Mouse (Mus musculus) right cerebral cortex, postnatal 25 days (tissue): ENCODE results near the gene Ptrhd1.
A peak's percentile ranks its signal among the peaks of the same experiment; 100 is the strongest.
"Not testable (repeated sequence)": the region's sequence is repeated elsewhere in the genome, so short reads cannot be mapped to it uniquely, and the experiment has no call there.

Experiments
- DNase-seq: peaks from one replicate; pipeline ENCODE4 v3.0.0; 2022

Gene Ptrhd1

DNA sequence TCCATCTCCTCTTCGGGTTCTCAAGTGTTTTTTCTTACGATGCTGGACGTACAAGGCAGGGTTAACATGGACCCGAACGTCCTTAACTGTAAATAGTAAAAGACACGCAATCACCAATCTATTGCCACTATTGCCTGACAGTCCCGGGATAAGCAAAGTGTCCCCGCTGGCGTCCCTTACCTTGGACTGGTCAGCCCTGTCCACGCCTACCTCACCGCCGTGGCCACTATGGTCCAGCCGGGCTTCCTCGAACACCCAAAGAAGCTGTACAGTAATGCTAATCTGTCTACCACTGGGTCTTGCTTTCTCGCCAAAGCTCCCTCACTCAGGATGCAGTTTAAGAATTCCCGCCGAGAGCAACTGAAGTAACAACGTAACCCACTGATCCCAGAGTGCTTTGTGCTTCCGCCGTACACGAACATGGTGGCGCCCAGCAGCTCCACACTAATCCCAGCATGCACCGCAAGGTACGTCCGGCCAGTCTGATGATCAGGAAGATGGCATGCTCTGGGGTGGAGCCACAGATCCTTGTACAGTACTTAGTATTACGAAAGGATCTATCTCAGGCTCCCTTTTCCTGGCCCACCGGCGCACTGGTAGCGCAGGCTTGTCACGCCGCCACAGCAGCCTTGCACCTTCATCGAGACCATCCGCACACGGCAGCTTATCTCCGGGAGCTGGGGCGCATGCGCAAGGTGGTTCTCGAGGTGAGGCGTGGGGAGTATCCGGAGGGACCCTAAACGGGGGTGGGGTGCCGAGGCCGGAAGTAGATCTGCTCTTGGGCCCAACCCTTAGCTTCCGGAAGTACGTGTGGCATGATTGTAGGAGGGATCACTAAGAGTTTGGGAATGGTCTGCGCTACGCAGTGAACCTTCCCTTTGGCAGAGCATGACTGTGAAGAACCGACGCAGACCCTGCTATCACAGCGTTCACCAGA lies at the start of gene Ptrhd1, which contains the start of gene Cenpo:
TSS of gene Ptrhd1 (plus strand) at position 456 of the 937 bp plus-strand sequence.
TSS of gene Cenpo (minus strand) at position 723 of the 937 bp plus-strand sequence.
- DNase-seq = peak; percentile 96

DNA sequence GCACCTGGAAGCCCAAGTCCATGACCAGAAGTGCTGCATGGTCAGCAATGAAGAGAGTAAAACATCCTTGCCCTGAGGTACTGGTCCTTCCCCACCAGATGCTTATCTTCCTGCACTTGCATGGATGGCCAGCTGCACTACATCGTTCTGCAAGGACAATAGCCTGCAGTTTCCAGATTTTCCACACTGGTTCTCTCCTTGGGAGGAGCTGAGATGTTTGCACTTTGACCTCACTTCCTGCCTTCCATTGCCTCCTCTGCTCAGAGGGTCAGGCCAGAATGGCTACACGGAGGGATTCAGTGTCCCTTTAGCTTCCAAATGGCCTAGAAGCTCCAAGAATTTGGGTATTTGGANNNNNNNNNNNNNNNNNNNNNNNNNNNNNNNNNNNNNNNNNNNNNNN lies 49.2 kb upstream of the Ptrhd1 start:
- no peak for DNase-seq

DNA sequence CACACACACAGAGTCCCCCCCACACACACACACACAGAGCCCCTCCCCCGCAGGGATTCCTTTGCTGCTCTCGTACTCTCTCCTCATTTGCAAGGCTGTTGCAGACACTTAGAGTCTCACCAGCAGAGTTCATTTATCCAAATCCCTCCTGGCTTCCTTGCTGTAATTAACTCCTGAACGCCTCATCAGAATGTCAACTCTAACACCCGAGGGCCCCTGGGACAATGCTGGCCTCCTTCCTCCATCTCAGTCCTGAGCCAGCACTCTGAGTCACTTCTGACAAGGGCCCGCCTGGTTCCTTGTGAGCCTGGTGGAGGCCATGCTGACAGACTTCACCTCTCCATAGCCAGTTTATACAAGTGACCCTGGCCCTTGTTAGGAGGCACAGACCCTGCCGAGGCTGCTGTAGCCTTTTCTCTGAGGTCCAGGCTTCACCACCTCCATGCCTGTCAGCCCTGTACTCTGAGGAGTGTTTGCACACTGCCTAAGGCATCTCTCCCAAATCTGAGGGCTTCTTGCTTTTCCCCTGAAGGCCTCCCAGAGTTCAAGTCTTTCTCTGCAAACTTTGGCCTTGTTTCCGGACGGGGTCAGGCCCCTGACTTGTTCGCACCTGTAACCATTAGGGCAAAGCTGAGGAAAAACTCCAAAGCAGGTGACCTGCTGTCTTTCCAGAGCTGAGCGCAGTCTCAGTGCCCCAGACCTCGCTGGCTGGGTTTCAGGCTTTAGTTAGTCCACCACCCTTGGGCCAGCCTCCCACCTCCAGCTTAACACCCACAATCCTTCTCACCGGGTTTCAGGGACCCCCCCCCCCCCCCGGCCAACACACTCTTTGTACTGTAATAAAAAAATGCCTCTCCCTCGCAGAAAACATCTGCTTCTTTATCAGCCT lies 45.4 kb upstream of the Ptrhd1 start:
- DNase-seq = no peak

DNA sequence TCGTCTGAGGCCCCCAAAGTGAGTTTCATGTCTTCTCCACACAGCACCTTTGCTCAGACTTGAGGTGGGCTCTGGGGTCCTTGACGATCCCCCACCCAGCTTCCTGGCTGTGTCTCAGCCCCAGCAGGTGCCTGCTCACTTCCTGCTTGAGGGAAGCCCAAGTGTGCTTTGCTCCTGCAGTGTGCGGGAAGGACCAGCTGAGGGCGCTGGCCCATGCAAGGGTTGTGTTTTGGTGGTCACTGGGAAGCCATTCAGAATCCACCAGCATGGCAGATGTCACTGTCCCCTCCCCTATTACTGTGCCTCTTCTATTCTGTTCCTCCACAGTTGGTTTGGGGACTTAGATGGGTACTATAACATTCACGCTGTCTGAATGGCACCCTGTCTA lies 44.8 kb upstream of the Ptrhd1 start:
- no peak for DNase-seq

DNA sequence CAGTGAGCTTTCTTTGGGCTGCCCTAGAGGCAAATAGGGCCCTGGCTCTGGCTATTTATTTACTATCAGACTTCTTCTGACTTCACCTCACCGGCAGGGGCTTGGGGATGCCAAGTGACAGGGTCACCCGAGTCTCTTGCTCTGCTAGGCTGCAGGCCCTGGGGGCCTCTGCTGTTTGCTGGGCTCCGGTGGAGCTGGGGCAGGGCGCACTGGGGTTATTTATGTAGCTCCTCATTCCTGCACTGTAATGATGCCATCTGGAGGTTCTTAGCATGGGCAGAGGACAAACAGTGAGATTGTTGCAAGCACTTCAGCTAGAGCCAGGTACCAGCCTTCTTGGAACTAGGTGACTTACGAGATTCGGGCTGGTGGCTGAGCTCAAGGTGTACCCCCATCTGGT lies 41.3 kb upstream of the Ptrhd1 start:
- no peak for DNase-seq

DNA sequence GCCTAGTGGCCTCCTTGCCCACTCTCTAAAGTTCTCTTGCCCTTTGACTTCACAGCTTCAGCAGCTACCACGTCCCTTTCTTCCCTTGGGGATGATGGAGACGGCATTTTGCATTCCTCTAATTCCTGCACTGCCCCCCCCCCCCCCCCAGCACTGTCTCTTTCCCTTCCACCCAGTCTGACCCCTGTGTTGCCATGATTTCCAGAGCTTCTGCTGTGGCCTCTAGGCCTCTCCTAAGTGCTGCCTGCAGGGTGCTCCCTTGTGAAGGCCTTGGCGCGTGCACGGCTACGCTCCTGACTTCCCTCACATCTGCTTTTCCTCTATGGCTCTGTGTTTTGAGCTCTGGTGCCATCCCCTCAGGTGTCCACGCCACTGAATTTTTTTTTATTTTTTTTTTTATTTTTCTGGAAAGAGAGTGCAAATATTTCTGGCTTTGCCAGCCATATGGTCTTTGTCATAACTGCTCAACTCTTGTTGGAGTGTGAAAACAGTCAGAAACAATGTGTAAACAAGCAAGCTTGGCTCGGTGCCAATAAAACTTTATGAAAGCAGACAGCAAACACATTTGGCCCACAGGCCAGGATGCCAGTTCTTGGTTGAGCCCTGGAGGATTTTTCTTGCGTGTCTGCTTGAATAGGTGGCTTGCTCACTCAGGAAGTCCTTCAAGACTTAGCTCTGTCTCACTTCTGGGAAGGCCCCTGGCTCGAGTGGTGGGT lies 40.6 kb upstream of the Ptrhd1 start:
- DNase-seq = no peak

DNA sequence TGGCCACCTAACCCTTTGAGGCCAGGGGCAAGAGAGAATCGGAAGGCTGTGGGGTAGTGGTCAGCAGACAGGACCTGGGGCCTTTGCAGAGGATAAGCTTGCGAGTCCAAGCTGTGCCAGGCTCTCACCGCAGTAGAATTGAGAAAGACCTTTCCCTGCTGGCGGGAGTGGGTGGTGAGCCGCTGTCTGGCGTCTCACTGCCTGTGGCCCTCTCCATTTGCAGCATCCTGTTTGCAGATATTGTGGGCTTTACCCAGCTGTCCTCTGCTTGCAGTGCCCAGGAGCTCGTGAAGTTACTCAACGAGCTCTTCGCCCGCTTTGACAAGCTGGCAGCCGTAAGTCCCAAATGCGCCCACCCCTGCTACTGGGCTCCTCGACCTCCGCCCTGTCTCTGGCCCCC lies 39.2 kb upstream of the Ptrhd1 start:
- peak; percentile 53 for DNase-seq

DNA sequence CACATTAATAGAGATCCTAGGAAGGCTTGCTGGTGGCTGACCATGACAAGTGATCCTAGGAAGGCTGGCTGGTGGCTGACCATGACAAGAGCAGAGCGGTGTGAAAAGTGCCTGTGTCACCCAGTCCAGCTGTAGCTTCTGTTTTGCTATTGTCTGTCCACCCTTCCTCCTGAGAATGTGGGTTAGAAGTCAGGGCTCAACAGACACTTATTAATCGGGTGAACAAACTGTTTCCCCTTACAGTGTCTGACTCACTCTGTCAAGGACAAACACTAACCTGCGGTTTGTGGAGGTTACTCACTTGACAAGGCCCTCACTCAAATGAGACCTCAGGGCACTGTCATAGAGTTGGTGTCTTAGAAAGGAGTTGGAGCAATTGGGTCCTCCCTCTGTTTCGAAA lies 35.1 kb upstream of the Ptrhd1 start:
- DNase-seq = no peak

DNA sequence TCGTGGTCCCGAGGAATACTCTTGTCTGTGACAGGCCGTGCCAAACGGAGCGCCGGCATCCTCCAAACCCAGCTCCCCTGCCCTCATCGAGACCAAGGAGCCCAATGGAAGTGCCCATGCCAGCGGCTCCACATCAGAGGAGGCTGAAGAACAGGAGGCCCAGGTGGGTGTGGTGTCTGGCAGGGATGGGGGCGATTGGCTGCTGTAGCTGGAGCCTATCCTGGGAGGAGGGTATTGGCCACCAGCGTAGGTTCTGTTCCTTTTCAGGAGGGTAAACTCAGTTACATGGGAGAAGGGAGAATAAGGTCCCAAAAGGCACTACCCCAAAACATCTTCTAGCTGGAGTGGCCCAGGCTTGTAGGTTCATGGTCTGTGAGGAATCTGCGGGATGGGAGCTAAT lies 34.6 kb upstream of the Ptrhd1 start:
- DNase-seq = no peak

DNA sequence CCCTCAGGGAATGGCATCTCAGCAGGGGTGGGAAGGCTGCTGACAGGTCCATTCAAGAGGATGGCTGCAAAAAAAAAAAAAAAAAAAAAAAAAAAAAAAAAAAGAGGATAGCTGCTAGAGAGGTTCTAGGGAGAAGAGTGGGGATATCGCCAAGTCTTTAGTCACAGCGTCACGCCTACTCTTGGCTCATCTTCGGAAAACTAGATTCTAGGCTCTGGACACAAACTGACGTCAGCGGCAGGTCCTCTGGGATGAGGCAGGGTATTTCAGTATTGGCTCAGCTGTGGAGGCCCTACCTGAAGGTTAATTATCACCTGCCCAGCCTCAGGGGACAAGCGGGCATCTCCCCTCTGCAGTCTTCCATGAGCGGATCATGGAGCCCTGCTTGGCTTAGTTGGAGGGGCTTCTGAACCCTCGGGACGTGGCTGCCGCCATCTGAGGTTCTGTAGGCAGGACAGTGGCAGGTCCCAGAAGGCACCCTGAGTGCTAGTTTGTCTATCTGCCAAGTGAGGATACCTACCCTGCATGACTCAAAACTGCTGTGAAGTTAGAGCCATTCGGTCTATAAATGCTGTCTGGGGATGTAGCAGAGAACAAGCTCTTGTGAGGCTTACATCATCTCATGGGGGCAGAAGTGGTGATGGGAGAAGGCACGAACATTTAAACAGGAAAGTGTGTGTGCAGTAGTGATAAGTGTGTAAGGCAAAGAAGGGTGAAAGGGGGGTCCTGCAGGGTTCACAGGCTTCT lies 32.2 kb upstream of the Ptrhd1 start:
- DNase-seq = peak; percentile 73

DNA sequence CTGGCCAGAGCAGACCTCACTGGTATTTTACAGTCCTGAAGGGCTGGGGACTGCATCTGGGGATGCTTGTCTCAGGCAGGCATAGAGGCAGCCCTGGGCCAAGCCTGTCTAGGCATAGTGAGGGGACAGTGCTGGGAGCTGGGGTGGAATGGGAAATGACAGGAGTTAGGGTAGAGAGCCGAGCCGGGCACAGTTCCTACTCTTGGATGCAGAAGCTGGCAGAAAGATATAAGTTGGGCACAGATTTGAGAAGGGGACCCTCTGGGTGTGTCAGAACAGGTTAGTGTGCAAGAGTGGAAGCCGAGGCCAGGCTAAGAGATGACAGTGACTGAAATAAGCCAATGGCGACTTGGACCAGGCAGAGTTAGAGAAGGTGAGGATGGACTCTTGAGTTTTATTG lies 31.6 kb upstream of the Ptrhd1 start:
- DNase-seq = no peak

DNA sequence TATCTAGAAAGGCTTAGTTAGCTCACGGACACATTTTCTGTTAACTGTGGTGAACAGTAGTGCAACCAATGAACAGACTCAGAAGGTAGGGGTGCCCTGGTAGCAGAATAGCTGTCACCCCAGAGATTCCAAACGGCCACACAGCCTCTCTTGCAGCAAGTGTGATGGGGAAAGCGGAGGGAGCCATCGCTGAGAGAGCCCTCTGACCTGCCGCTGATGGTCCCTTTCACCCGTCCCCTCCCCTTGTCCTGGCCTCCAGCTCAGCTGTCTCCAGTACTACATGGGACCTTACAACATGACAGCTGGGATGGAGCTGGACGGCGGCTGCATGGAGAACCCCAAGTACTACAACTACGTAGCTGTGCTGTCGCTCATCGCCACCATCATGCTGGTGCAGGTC lies 27.7 kb upstream of the Ptrhd1 start:
- DNase-seq = no peak

DNA sequence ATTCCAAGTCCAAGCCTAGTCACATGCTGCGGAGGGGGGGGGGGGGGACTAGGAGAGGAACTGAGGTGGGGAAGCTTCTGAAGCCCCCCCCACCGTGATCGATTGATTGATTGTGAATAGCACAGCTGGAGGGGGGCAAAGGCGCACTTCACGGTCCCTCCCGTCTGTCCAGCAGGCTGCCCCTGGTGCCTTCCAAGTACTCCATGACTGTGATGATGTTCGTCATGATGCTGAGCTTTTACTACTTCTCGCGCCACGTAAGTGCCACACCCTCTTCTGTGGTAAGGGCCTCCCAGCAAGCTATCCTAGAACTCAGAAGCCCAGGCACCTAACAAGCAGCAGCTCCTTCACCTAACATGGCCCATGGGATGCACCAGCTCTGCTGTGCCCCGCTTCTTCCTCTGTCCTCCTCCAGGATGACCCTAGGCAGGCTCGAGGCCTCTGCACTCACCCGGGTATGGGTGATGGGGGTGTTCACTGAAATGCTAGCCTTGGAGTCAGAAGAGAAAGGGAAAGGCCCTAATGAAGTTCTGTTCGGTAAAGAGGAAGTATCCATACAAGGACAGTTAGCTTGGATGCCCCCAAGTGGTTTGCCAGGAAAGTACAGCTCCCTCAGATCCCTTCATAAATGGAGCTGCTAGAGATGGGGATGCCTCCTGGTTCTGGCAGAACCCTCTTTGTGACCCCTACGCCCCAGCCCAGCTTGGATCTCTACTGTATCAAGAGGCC lies 25.3 kb upstream of the Ptrhd1 start:
- peak; percentile 57 for DNase-seq

DNA sequence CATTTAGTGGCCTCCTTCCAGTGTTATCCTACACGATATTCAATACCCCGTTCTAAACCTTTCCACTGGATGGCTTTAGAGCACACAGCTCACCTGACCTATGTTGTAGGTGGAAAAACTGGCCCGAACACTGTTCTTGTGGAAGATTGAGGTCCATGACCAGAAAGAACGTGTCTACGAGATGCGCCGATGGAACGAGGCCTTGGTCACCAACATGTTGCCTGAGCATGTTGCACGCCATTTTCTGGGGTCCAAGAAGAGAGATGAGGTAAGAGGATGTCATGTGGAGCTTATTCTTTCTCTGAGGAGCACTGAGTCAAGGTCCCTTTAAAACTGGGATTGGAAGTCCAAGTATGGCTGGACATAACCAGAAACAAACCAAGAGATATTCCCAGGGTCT lies 24.6 kb upstream of the Ptrhd1 start:
- no peak for DNase-seq

DNA sequence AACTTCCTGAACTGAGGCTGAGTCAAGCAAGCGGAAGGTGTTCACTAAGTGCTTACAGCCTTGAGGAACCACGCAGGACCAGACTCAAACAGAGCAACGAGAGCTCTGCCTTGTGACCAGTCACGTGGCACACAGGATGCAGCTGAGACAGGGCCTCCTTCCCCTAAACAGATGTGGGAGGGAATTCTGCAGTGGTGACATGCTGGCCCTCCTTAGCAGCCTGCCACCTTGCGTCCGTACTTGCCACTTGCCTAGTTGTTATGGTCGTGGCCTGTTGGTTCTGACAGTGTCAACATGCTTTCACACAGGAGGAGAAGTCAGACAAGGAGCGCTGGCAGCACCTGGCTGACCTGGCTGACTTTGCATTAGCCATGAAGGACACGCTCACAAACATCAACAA lies 22.7 kb upstream of the Ptrhd1 start:
- DNase-seq = no peak

DNA sequence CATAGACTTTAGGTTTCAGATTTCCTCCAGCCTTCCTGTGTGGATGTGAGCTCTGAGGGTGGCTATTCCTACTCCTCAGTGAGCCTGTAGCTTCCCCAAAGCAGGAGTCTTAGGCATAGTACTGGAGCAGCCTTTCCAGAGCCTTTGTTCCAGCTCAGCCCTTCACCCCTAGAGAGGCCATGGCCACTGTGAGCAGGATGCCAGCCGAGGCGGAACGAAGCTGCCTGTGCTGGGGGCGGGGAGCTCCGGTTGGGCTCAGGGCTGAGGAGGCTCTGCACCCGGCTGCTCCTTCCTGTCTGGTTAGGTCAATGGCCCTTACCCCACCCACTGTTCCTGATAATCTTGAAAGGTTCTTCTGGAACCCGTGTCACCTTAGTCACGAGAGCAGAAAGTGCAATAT lies 20.9 kb upstream of the Ptrhd1 start:
- DNase-seq = no peak

DNA sequence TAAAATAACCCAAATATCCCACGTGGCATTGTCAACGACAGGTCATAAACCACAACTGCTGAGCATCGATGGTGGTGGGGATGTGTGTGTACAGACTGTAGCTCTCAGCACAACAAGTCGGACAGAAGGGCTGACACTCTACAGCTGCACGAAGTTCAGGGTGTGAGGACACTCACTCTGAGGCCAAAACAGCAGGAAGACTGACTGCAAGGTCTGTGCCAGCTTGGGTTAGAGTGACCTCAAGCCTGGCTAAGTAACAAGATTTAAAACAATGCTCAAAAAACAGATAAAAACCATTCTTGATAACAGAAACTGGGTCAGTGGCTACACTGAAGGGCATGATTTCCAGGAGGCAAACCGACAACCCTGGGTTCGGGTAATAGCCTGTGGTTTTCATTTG lies 3.7 kb upstream of the Ptrhd1 start:
- no peak for DNase-seq

DNA sequence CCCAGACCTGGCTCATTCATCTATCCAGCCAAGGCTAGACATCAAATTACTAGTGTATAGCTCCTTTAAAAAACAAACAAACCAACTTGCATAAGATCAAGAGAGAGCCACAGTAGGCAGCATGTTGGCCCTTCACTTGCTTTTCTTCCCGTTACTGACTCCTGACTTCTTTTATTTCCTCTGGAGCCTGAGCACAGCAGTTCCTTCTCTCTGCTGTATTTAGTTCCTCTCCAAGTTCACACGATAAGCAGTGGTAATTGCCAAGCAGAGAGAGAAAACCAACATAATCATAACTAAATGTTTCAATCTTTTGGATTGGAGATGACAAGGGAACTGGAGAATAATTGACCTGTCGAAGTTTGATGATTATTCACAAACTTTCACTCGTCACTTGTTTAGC lies 1.1 kb upstream of the Ptrhd1 start:
- DNase-seq = no peak

DNA sequence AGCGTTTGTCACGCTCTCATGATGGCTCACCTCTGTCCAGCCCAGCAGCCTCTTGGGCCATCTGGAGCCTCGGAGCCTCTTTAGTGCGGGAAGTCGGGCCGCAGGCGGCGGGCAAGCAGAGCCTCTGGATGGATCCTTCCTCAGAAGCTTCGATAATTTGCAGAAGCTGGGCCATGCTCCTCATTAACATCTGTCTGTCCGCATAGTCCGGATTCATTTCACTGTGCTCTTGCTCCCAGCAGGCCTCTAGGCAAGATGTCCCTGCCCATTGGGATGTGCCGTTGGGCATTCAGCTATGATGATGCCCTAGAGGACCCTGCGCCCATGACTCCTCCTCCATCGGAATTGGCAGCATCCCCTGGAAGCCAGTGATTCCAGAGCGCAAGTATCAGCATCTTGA lies 3.7 kb downstream of the Ptrhd1 start:
- DNase-seq = no peak

DNA sequence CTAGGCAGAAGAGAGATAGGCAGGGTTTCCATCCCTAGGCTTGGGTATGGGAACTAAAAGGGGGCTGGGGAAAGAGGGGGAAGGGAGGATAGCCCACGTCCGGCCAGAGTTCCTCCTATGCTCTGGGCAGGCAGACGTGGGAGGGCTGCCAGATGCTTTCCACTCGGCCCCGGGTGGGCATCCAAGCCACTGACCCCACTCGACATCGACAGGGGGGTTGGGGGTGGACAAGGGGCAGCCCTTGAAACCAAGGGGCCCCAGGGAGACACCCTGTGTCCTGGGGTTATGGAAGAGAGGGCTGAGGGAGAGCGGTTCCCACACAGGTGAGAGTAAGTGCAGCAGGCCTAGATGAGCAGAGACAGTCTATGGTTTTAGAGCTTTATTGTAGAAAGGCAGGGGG lies 6.5 kb downstream of the Ptrhd1 start:
- DNase-seq = not testable (repeated sequence)

DNA sequence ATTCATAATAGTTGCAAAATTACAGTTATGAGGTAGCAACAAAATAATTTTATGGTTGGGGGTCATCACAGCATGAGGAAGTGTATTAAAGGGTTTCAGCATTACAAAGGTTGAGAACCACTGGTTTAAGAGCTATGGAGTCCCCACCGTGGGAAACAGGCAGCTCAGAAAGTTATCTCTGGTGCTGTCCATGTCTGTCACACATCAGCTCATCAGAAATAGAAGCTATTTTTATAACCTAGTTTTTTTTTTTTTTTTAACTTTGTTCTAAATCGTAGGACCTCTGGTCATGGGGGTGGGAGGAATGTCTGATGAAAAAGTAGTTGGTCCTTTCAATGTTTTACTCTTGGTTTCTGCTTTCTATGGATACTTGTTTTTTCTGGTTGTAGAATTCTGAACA lies 10.0 kb downstream of the Ptrhd1 start:
- no peak for DNase-seq

DNA sequence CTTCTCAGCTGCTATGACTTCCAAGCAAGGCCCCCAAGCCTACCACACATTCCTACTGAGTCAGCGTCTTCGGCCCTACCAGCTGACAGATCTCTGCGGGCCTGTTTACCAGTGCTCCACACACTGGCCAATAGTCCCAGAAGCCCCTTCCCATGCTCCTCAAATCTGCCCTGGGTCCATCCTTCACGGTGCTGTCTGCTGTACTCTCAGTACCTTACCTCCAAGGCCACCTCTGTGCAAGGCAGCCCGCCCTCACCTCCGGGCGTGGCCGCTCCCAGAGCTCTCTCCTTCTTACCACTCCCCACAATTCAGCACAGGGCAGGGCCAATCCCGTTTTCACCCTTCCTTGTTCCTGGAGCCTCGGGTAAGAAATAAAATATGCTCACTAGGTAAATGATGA lies 11.9 kb downstream of the Ptrhd1 start:
- no peak for DNase-seq
